Mouse (Mus musculus) layer of hippocampus, adult 9-10 months (tissue): Measurements from ENCODE around the gene Etl4.
"Not testable (repeated sequence)": the region's sequence is repeated elsewhere in the genome, so short reads cannot be mapped to it uniquely, and the experiment has no call there.

Experiments used
- DNase-seq: peaks from one replicate; pipeline ENCODE4 v3.0.0; 2022; ENCODE audit warnings: low spot score

Gene Etl4

DNA sequence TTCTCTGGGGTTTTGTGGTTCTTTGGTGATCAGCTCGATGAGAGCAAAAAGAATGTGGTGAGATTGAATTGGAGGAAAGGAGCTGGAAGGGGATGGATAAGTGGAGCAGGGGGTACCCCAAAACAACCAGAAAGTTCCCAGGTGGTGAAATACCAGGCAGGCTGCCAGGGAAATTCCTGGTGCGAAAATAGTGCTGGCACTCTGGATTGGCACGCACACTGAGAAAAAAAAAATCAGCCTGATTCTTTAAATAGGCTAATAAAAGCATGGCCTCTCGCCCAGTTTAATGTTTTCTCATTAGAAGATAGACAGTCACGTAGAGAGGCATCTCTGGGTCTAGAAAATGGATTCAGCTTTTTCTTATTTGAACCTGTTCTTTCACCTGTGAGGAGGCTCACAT, 258.0 kb downstream of the Etl4 start:
- DNase-seq = no peak

GRCm38 (mm10) chr2:20168156-20168555, 258.6 kb downstream of the Etl4 start:
- DNase-seq = no peak

- DNase-seq = not testable (repeated sequence)
Measured at GRCm38 (mm10) chr2:20176456-20177184, 267.0 kb downstream of the Etl4 start.

DNA sequence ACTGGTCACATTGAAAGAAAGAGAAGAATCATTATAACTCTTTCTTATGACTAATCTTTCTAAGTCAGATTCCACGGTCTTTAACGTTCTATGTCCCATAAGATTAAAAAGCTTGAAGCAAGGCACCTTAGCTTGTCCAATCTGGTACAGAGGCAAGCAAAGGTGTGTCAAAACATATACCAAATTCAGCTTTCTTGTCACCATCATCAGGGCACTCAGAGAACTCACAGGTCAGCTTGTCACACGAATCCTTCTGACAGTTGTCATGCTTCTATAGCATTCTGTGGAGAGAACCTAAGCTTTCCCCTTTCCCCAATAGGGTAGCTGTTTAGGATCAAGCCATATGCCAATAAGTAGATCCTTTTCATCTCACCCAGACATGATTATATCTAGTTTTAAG, 267.7 kb downstream of the Etl4 start:
- DNase-seq = not testable (repeated sequence)

GRCm38 (mm10) chr2:20180561-20180960, 271.0 kb downstream of the Etl4 start:
- not testable (repeated sequence) for DNase-seq

DNA sequence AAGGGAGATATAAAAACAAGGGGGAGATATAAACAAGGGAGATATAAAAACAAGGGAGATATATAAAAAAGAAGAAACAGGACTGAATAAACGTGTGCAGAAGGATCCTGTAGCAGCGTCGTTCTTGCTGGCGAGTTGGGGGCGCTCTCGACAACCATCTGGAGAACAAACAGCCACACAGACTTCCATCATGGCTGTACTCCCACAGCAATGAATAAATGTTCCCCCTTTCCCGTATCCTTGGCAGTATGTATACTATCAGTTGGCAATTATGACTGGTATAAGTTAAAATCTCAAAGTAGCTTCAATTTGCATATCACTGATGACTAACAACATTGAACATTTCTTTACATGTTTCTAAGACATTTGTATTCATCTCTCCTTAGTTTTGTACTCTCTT, 277.6 kb downstream of the Etl4 start:
- not testable (repeated sequence) for DNase-seq

GRCm38 (mm10) chr2:20203011-20203410, 293.4 kb downstream of the Etl4 start:
- DNase-seq = no peak

- no peak for DNase-seq
Measured at GRCm38 (mm10) chr2:20206647-20207046, 297.1 kb downstream of the Etl4 start.

DNA sequence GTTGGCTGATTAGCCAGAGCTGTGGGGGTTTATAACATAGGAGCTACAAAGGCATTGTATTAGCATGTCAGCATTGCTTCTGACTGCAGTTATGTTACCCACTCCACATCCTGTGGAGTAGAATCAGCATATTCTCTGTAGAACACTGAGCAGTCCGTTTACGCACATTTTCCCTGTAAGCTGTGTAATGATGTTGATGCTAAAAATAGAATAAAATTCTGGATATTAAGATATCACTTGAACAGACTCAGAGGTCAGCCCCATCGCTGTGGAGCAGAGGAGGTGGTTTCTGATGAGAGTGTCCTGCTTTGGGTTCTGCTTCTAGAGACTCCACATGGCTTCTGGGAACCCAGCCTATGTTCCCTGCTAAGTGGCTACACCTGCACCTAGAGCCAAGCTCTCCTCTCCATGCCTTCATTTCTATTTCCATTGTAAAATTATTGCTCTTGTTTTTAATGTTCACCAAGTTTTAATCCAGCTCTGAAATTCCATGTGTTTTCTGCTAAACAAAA, 299.2 kb downstream of the Etl4 start:
- no peak for DNase-seq

GRCm38 (mm10) chr2:20209359-20209758, 299.8 kb downstream of the Etl4 start:
- no peak for DNase-seq

DNA sequence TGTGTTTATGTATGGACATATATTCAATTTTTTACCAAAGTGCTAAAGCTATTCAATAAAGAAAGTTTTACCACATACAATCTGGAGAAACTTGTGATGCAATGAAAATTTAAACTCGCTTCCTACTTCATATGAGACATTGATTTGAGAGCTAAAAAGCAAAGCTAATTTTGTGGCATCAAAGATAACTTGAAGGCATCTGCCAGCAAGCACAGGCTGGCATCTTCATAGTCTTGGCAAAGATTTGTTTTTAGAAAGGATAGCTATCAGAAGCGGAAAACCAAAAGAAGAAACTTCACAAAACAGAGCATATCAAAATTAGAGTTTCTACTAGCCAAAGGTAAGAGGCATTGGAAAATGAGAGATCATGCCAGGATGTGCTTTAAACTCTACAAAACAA, 306.7 kb downstream of the Etl4 start:
- DNase-seq = no peak

GRCm38 (mm10) chr2:20216686-20217437, 307.3 kb downstream of the Etl4 start:
- DNase-seq = no peak

DNA sequence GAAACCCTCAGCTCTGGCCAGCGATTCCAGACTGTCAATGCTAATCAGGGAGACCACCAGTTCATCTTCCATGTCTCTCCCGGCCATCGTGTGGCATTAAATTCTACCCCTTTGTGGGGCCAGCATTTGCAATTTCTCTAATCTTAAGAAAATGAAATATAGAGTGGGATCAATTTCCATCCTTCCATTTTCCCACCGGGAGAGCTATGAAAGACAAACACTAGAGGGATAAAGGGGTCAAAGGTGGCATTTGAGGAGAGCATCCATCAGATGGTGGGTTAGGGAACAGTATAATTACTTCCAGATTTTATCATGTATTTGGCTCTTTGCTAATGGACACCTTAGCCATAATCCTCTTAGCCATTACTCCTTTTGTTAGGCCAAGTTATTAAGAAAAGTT, 321.8 kb downstream of the Etl4 start:
- DNase-seq = no peak

DNA sequence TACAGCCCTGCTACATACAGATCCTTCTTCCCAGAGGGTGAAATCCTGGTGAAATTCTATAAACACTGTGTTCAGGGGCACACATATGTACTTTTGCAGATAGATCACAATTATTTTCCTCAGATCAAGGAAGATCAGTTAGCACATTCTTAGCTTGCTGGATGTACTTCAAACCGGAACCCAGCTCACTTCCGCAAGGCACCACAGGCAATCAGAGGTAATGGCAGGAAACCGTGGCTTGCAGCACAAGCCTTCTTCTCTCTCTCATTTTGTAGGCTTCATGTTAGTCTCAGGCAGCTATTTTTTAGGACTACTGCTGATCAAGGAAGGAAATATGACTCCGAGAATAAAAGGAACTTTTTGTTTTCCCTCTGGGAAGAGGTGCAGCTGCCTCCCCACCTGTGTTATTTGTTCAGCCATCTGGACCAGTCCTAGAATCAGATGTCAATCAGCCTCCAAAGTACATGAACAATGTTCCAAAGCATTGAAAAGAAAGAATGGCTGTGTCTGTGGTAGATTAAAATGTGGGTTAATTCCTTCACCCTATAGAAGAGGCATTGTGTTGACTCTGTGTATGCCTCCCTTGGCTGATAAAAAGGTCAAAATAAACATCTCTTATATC, 338.6 kb downstream of the Etl4 start:
- peak; percentile 52 for DNase-seq

DNA sequence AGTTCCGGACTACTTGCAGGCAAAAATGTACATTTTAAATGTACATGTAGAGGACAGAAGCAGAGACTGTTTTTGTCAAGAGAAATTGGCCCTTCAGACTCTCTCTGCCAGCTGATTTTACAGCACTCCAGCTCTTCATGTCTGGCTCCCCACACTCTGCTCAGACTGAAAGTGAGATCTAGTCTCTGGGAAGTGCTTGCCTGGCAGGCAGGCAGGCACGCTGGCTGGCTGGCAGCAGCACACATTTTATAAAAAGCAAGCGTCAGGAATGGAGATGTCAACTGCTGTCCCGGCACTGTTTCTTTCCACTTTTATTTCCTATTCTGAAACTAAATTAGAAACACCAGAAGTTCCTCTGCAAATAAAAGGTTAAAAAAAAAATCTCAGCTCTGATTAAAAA, 339.8 kb downstream of the Etl4 start:
- no peak for DNase-seq

DNA sequence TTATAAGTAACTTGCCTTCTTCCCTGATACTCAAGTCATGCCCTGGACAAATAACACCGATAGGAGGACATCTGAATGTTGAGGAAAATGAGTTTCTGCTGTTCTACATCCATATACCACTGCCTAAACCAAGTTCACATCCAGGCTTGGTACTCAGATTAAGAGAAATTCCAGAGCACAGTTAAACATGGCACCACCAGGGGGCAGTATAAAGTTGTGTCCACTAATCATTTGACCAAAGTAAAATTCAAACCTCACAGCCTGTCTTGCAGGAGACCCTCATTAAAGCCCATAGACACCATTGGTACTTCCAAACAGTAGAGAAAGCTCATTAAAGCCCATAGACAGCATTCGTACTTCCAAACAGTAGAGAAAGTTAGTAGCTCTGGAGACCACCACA, 366.5 kb downstream of the Etl4 start:
- peak; percentile 44 for DNase-seq

- DNase-seq = peak; percentile 10
Measured at GRCm38 (mm10) chr2:20281903-20282302, 372.3 kb downstream of the Etl4 start.

- DNase-seq = no peak
Measured at GRCm38 (mm10) chr2:20284425-20284824, 374.8 kb downstream of the Etl4 start.

DNA sequence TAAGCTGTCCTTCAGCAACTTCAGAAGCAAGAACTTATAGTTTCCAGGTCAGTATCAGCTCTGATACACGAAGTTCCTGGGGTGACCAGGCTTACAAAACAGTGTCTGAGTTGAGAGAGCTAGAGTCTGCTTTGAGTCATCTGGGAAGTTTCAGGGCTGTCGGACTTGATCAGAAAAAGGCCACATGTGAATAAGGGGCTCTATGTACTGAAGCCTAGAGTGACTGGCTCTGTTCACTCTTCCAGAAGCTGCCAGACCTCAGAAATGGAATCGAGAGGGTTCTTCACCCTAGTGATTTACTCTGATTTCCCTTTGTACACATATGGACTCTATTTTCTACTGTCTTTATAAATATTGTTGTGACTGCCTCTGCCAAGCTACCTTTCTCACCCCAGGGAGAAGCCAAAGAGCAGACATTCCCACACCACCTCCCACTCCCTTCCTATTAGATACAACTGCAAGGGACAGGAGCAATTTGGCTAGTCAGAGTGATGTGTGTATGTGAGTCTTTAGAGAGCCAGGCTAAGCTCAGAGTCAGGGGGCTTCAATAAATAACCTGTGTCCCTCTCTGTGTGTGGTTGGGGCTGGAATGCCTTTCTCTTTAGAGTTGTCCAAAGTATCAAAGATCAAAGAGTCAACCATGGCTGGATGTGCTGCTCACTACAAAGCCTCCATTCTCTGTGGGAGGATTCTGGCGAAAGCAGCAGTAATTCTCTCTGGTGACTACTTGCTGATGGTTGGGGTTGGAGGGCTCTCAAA, 381.6 kb downstream of the Etl4 start:
- no peak for DNase-seq

GRCm38 (mm10) chr2:20291741-20292110, 382.1 kb downstream of the Etl4 start:
- no peak for DNase-seq

- DNase-seq = peak; percentile 32
Measured at GRCm38 (mm10) chr2:20293336-20293735, 383.8 kb downstream of the Etl4 start.

- DNase-seq = no peak
Measured at GRCm38 (mm10) chr2:20294596-20294995, 385.0 kb downstream of the Etl4 start.
